In the genomic region with DNA sequence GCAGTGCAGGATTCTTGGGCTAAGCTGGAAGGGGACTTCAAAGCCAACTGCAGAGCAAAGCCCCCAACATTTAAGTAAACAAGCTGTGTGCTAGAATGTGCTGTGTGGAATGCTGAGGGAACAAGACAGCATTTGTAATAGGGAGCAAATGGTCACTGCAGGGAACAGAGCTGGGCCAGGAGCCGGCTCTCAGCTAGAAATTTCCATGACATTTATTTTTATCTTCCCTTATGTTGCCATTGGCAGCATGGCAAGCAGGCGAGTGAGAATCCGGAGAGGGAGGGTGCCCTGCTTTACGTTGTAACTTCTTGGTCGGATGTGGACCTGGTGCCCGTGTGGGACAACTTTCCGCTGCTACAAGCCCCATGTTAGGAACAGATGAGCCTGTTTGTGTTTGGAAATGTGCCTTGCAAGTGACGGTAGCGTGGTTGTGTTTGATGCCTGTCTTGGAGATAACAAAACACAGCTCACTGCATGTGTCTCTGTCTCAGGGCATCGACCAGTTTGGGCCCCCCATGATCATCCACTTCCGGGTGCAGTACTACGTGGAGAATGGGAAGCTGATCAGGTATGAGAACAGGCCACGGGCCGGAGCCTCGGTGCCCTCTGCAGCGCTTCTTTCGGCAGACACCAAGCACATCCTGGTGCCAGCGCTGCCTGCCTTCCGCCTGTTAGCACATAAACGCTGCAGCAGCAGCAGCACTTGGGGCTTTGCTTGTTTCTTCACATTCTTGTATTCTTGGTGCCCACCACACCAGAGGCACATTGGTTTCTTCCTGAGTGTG, we compare ENCODE assay signal across 10 mouse cellular contexts. TPM values are rescaled to one million over a fixed set of nuclear protein-coding genes. Genes with fewer than 3 reads are reported as not detected.
DNase-seq lines count a peak whose midpoint lies in the region.
"Had no signal": no experiment of that assay in that cellular context is flagged by ENCODE, and none has a peak within 500 bp of the region (broad histone marks: within the 10 kb centered on the region; RNA-seq: fewer than 3 reads in every experiment).

No protein-coding gene starts in this region.

- peak; percentile 18 for DNase-seq in adrenal gland, postnatal 10 days
- DNase-seq in adrenal gland, postnatal 25 days = no peak
- DNase-seq in layer of hippocampus, adult 11-12 months (ENCODE audit: low spot score) = peak; percentile 37
- DNase-seq in layer of hippocampus, adult 8-10 months (ENCODE audit: low spot score in 2 of 2) = no peak
- DNase-seq in cerebellum, adult 18-20 months = peak; percentile 85 to 89
- DNase-seq in left cerebral cortex, postnatal 10 days (ENCODE audit: extremely low spot score in 1 of 2, low spot score in 2 of 2) = peak; percentile 27 to 56
- no peak for DNase-seq in thymus, postnatal 36 days
- DNase-seq in thymus, postnatal 0 days (ENCODE audit: low spot score) = no peak
- DNase-seq: kidney, postnatal 25 days; liver, embryonic 13.5 days had no signal

- intact Hi-C loops in left cerebral cortex, postnatal 10 days (cut with DNase I) = no loop called here

RNA-seq across cellular contexts. Expression of a gene that starts 52.8 kb away (rescaled TPM):
- total RNA-seq in adrenal gland, postnatal 10 days (2021) = 10 to 100 TPM; 32.0 to 38.6 TPM
- total RNA-seq in adrenal gland, postnatal 25 days (2021) = 46.7 and 48.9 TPM in 2 replicates
- total RNA-seq in layer of hippocampus, adult 8-10 months (2022) = 10 to 100 TPM; 17.7 to 24.5 (median 21.4) TPM
- 10 to 100 TPM; 15.0 to 16.8 TPM for total RNA-seq in left cerebral cortex, postnatal 10 days (2021)
- 20.1 and 20.5 TPM in 2 replicates for polyA plus RNA-seq in thymus, postnatal 0 days (2015; fragmentation: Nextera tagmentation; extraction: Ambion mirVana)

RNA-seq across cellular contexts. Expression of a gene that starts 59.5 kb away (rescaled TPM):
- total RNA-seq in adrenal gland, postnatal 10 days (2021) = 100 to 1,000 TPM; 178 to 189 TPM
- 183 and 197 TPM in 2 replicates for total RNA-seq in adrenal gland, postnatal 25 days (2021)
- 100 to 1,000 TPM; 148 to 170 (median 156) TPM for total RNA-seq in layer of hippocampus, adult 8-10 months (2022)
- total RNA-seq in left cerebral cortex, postnatal 10 days (2021) = 100 to 1,000 TPM; 184 to 195 TPM
- 328 and 338 TPM in 2 replicates for polyA plus RNA-seq in thymus, postnatal 0 days (2015; fragmentation: Nextera tagmentation; extraction: Ambion mirVana)

Comparison
In these comparisons a context has a peak if more than half of its experiments do, and no peak if none do; other contexts are left out.
1. DNase-seq: peak in adrenal gland, postnatal 10 days (single experiment), layer of hippocampus, adult 11-12 months (single experiment), cerebellum, adult 18-20 months (2 of 2) and left cerebral cortex, postnatal 10 days (2 of 2); none in adrenal gland, postnatal 25 days (single experiment), layer of hippocampus, adult 8-10 months (0 of 2), thymus, postnatal 36 days (0 of 2) and thymus, postnatal 0 days (single experiment).